Mouse (Mus musculus): ENCODE measurements around the gene Psd. TPM values are rescaled to one million over a fixed set of nuclear protein-coding genes. Genes with fewer than 3 reads are reported as not detected.

Gene Psd
- polyA plus RNA-seq, 1 experiment: 617 TPM

DNA sequence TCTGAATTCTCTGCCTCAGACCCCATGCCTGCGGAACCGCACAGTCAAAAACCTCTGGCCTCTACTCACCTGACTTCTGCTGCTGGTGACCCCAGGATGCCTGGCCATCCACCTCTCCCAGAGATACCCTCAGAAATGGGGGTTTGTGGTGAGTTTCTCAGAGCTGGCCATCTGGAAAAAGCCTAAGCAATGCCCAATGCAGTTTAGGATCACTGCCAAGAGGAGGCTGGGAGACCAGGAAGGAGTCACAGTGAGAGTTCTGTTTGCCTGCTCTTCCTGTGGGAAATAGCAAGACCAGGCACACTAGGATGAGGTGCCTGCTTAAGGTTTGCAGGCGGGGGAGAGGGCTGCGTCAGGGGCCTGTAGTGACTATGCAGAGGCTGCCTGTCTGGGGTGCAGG is 42.3 kb downstream of the Psd start:
- Histone ChIP-seq H3K27ac (ENCODE audit: insufficient read depth, low read length) (no peak overlapping the region), H3K4me3 (ENCODE audit: insufficient read depth, low read length) (no peak overlapping the region), H3K4me1 (ENCODE audit: control insufficient read depth, insufficient read depth, low read length) (no peaks in the 10 kb centered on the region)
- TF ChIP-seq CTCF (IDR thresholded peaks at IDR 0.05; ENCODE audit: extremely low read depth, insufficient read depth, low read length) (no peak), POLR2A (IDR thresholded peaks at IDR 0.05; ENCODE audit: extremely low read depth, insufficient read depth, low read length) (no peak)

DNA sequence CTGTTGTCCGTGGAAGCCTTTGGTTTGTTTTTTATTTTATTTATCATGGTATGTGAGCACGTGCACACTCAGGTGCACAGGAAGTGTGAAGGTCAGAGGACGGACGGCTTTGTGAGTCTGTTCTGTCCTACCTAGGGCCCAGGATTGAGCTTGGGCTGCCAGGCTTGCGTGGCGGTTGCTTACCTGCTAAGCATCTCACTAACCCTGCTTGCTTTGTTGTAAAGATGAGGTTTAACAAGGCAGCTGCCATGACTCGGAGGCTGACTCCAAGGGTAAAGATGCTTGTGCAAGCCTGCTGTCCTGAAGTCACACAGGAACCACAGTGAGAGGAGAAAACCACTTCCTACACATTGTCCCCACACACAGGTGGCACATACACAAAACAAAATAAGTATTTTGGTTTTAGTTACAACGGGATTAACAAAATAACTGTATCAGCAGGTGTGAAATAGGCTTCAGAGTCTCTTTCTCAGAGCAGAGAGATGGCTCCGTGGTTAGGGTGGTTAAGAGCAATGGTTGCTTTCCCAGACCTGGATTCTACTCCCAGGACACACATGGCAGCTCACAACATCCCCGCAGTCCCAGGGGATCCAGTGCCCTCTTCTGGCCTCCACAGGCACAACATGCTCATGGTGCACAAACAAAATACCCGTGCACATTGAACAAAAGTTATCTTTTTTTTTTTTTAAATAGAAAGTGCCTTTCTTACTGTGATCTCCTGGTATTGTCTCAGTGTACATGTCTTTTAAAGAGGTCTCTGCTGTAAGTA is 44.7 kb downstream of the Psd start:
- Histone ChIP-seq H3K4me3 (ENCODE audit: insufficient read depth, low read length) (no peak overlapping the region), H3K27ac (ENCODE audit: insufficient read depth, low read length) (no peak overlapping the region), H3K4me1 (ENCODE audit: control insufficient read depth, insufficient read depth, low read length) (no peaks in the 10 kb centered on the region)
- TF ChIP-seq POLR2A (IDR thresholded peaks at IDR 0.05; ENCODE audit: extremely low read depth, insufficient read depth, low read length): no peak
- TF ChIP-seq CTCF (IDR thresholded peaks at IDR 0.05; ENCODE audit: extremely low read depth, insufficient read depth, low read length): no peak

DNA sequence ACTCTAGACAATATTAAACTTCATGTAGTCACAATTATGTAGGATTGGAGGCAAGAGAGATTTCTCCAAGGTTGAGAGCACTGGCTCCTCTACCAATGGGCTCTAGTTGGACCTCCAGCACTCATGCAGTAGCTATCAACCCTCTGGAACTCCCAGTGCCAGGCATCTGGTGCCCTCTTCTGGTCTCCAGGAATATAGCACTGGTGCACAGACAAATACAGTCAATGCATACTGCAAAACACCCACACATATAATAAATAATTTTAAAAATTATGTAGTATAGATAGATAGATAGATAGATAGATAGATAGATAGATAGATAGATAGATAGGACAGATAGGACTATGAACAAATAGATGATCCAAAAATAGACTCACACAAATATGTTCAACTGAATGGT is 51.6 kb downstream of the Psd start:
- Histone ChIP-seq H3K27ac (ENCODE audit: insufficient read depth, low read length) (no peak overlapping the region), H3K4me1 (ENCODE audit: control insufficient read depth, insufficient read depth, low read length) (no peaks in the 10 kb centered on the region), H3K4me3 (ENCODE audit: insufficient read depth, low read length) (no peak overlapping the region)
- TF ChIP-seq CTCF (IDR thresholded peaks at IDR 0.05; ENCODE audit: extremely low read depth, insufficient read depth, low read length) (peak; percentile 22; the same call in 1 of the 2 replicates), POLR2A (IDR thresholded peaks at IDR 0.05; ENCODE audit: extremely low read depth, insufficient read depth, low read length) (no peak)

GRCm38 (mm10) chr19:46264762-46265161 is 62.2 kb downstream of the Psd start:
- TF ChIP-seq CTCF (IDR thresholded peaks at IDR 0.05; ENCODE audit: extremely low read depth, insufficient read depth, low read length) (no peak), POLR2A (IDR thresholded peaks at IDR 0.05; ENCODE audit: extremely low read depth, insufficient read depth, low read length) (no peak)
- H3K4me3 ChIP-seq (ENCODE audit: insufficient read depth, low read length): no peak overlapping the region
- no peaks in the 10 kb centered on the region for H3K4me1 ChIP-seq (ENCODE audit: control insufficient read depth, insufficient read depth, low read length)
- H3K27ac ChIP-seq (ENCODE audit: insufficient read depth, low read length): no peak overlapping the region

Other genes with a start within 250 kb of the Psd start
- gene Elovl3, start 195.3 kb downstream of the Psd start, polyA plus RNA-seq (2012; rRNA removed): not detected in 2 replicates
- 0.06 TPM in 1 of 2 replicates, not detected in the other for gene Pitx3, start 178.8 kb downstream of the Psd start, polyA plus RNA-seq (2012; rRNA removed)
- gene Gbf1, start 174.6 kb downstream of the Psd start, polyA plus RNA-seq (2012; rRNA removed): 68.7 and 74.1 TPM in 2 replicates
- 2.4 and 2.8 TPM in 2 replicates for gene Nfkb2, start 22.8 kb downstream of the Psd start, polyA plus RNA-seq (2012; rRNA removed)
- 42.8 and 42.9 TPM in 2 replicates for gene Fbxl15, start 1.0 kb upstream of the Psd start, polyA plus RNA-seq (2012; rRNA removed)
- gene Cuedc2, start 11.5 kb upstream of the Psd start, polyA plus RNA-seq (2012; rRNA removed): 233 and 235 TPM in 2 replicates
- 35.9 and 40.5 TPM in 2 replicates for gene Mfsd13a, start 14.0 kb upstream of the Psd start, polyA plus RNA-seq (2012; rRNA removed)
- gene 2310034G01Rik, start 23.1 kb upstream of the Psd start, polyA plus RNA-seq (2012; rRNA removed): 1.7 and 2.4 TPM in 2 replicates
- gene Actr1a, start 68.6 kb upstream of the Psd start, polyA plus RNA-seq (2012; rRNA removed): 183 and 188 TPM in 2 replicates
- 9.5 and 10.0 TPM in 2 replicates for gene Sufu, start 69.7 kb upstream of the Psd start, polyA plus RNA-seq (2012; rRNA removed)
- gene Trim8, start 174.5 kb upstream of the Psd start, polyA plus RNA-seq (2012; rRNA removed): 44.7 and 47.1 TPM in 2 replicates
- 213 and 216 TPM in 2 replicates for gene Arl3, start 246.0 kb upstream of the Psd start, polyA plus RNA-seq (2012; rRNA removed)
- 5.1 and 5.5 TPM in 2 replicates for gene Sfxn2, start 246.2 kb upstream of the Psd start, polyA plus RNA-seq (2012; rRNA removed)